Mouse (Mus musculus) neural tube, embryonic 11.5 days (tissue): ENCODE results near the gene Rtn1. TPM values are rescaled to one million over a fixed set of nuclear protein-coding genes. Genes with fewer than 3 reads are reported as not detected.

ENCODE experiments used
- ATAC-seq: fragments of 200-750 bp; cut with Nextera tagmentation; 2 replicates; pipeline ENCODE4 v1.8.0; 2017; ENCODE audit warnings: moderate number of reproducible peaks, mild to moderate bottlenecking, moderate TSS enrichment, moderate library complexity; ENCODE audit not compliant: insufficient read depth, low FRiP score, low TSS enrichment
- DNase-seq: peaks from one replicate; pipeline ENCODE4 v3.0.0-alpha.2; 2015; ENCODE audit warnings: low spot score
- H3K27ac ChIP-seq: fragments of 300-500 bp; sonication (generic); 2 replicates; pipeline ENCODE4 v1.5.1; 2014; ENCODE audit warnings: low read depth, mild to moderate bottlenecking, low read length
- H3K27me3 ChIP-seq: fragments of 300-500 bp; sonication (generic); 2 replicates; pipeline ENCODE4 v1.6.1; 2014; ENCODE audit warnings: mild to moderate bottlenecking, low read length, mixed read lengths; ENCODE audit not compliant: control insufficient read depth, insufficient read depth
- H3K36me3 ChIP-seq: fragments of 300-500 bp; sonication (generic); 2 replicates; pipeline ENCODE4 v1.6.1; 2014; ENCODE audit warnings: mild to moderate bottlenecking, low read length, moderate library complexity, mixed read lengths; ENCODE audit not compliant: control insufficient read depth, insufficient read depth
- H3K4me1 ChIP-seq: fragments of 300-500 bp; sonication (generic); 2 replicates; pipeline ENCODE4 v1.6.1; 2014; ENCODE audit warnings: low read length, mixed read lengths; ENCODE audit not compliant: control insufficient read depth, insufficient read depth
- H3K4me2 ChIP-seq: fragments of 300-500 bp; sonication (generic); 2 replicates; pipeline ENCODE4 v1.6.1; 2014; ENCODE audit warnings: low read depth, mild to moderate bottlenecking, moderate library complexity
- H3K4me3 ChIP-seq: fragments of 300-500 bp; sonication (generic); 2 replicates; pipeline ENCODE4 v1.5.1; 2014; ENCODE audit warnings: low read depth, low read length
- H3K9ac ChIP-seq: fragments of 300-500 bp; sonication (generic); 2 replicates; pipeline ENCODE4 v1.6.1; 2014; ENCODE audit warnings: mild to moderate bottlenecking, low read length
- H3K9me3 ChIP-seq: fragments of 300-500 bp; sonication (generic); 2 replicates; pipeline ENCODE4 v1.6.1; 2016; ENCODE audit warnings: low read length; ENCODE audit not compliant: control insufficient read depth
- WGBS: fragments of 180-500 bp; shearing (Covaris S2); extraction: QIAGEN DNeasy Blood & Tissue Kit; methylation state at CpG from one replicate; pipeline ENCODE4 v1.1.7; 2014; 5-methylcytosine and 5-hydroxymethylcytosine counted together
- polyA plus RNA-seq: library from polyadenylated mRNA; unstranded; fragments of >200 nt; fragmentation: Nextera tagmentation; extraction: Ambion mirVana; gene quantifications from 2 replicates; pipeline ENCODE4 v1.2.1, GENCODE M21; 2014

The Rtn1 gene
- polyA plus RNA-seq, 1 experiment from 2014 or later = 504 TPM

- Histone ChIP-seq H3K27ac (no peak overlapping the region), H3K4me2 (no peak overlapping the region), H3K4me3 (no peak overlapping the region), H3K27me3 (no peaks in the 10 kb centered on the region), H3K4me1 (no peaks in the 10 kb centered on the region), H3K9ac (no peak overlapping the region), H3K36me3 (no peaks in the 10 kb centered on the region), H3K9me3 (no peaks in the 10 kb centered on the region)
- no peak for DNase-seq
- 88% methylated on average over 14 of the region's 14 CpGs for WGBS
- ATAC-seq = no peak
Observed at GRCm38 (mm10) chr12:72389377-72390103, 19.3 kb downstream of the Rtn1 start.

GRCm38 (mm10) chr12:72388835-72389234 lies 20.0 kb downstream of the Rtn1 start:
- no peak for ATAC-seq
- Histone ChIP-seq H3K9me3 (no peaks in the 10 kb centered on the region), H3K4me1 (no peaks in the 10 kb centered on the region), H3K4me2 (no peak overlapping the region), H3K27me3 (no peaks in the 10 kb centered on the region), H3K4me3 (no peak overlapping the region), H3K9ac (no peak overlapping the region), H3K27ac (no peak overlapping the region), H3K36me3 (no peaks in the 10 kb centered on the region)
- WGBS = 89% methylated on average over 5 of the region's 5 CpGs
- DNase-seq = no peak

GRCm38 (mm10) chr12:72388135-72388534 lies 20.7 kb downstream of the Rtn1 start:
- H3K4me1 ChIP-seq = no peaks in the 10 kb centered on the region
- H3K9me3 ChIP-seq = no peaks in the 10 kb centered on the region
- H3K27me3 ChIP-seq = no peaks in the 10 kb centered on the region
- no peak for ATAC-seq
- WGBS = 91% methylated on average over 6 of the region's 6 CpGs
- no peak overlapping the region for H3K4me2 ChIP-seq
- H3K9ac ChIP-seq = no peak overlapping the region
- DNase-seq = no peak
- H3K4me3 ChIP-seq = no peak overlapping the region
- H3K36me3 ChIP-seq = no peaks in the 10 kb centered on the region
- H3K27ac ChIP-seq = no peak overlapping the region

- 88% methylated on average over 5 of the region's 5 CpGs for WGBS
- H3K4me2 ChIP-seq = no peak overlapping the region
- H3K4me3 ChIP-seq = no peak overlapping the region
- H3K4me1 ChIP-seq = peaks cover 22% of the 10 kb centered on the region
- ATAC-seq (no peak), DNase-seq (no peak)
- no peaks in the 10 kb centered on the region for H3K27me3 ChIP-seq
- no peaks in the 10 kb centered on the region for H3K9me3 ChIP-seq
- H3K9ac ChIP-seq = no peak overlapping the region
- H3K27ac ChIP-seq = no peak overlapping the region
- H3K36me3 ChIP-seq = no peaks in the 10 kb centered on the region
Observed at GRCm38 (mm10) chr12:72376309-72376708, 32.5 kb downstream of the Rtn1 start.

GRCm38 (mm10) chr12:72374823-72375225 lies 34.0 kb downstream of the Rtn1 start:
- H3K9me3 ChIP-seq = no peaks in the 10 kb centered on the region
- WGBS = 39% methylated on average over 11 of the region's 11 CpGs
- H3K27me3 ChIP-seq = no peaks in the 10 kb centered on the region
- peak; percentile 71 for DNase-seq
- H3K9ac ChIP-seq = peak overlapping the region; percentile 55
- H3K36me3 ChIP-seq = no peaks in the 10 kb centered on the region
- peaks cover 22% of the 10 kb centered on the region for H3K4me1 ChIP-seq
- ATAC-seq = peak; percentile 46
- peak overlapping the region; percentile 1; the same call in 1 of the 2 replicates for H3K4me3 ChIP-seq
- peak overlapping the region; percentile 93 for H3K27ac ChIP-seq
- H3K4me2 ChIP-seq = peak overlapping the region; percentile 41

- Histone ChIP-seq H3K4me3 (no peak overlapping the region), H3K9ac (peak overlapping the region; percentile 55)
- WGBS = 33% methylated on average over 17 of the region's 17 CpGs
Observed at GRCm38 (mm10) chr12:72373916-72374615, 34.8 kb downstream of the Rtn1 start.

GRCm38 (mm10) chr12:72370081-72370480 lies 38.8 kb downstream of the Rtn1 start:
- Histone ChIP-seq H3K4me3 (no peak overlapping the region), H3K9ac (no peak overlapping the region), H3K4me2 (no peak overlapping the region), H3K9me3 (no peaks in the 10 kb centered on the region), H3K36me3 (no peaks in the 10 kb centered on the region), H3K27ac (no peak overlapping the region), H3K4me1 (peaks cover 23% of the 10 kb centered on the region), H3K27me3 (no peaks in the 10 kb centered on the region)
- no peak for DNase-seq
- WGBS = 68% methylated on average over 5 of the region's 5 CpGs
- ATAC-seq = no peak

More at GRCm38 (mm10) chr12:72373916-72374615, 34.8 kb downstream of the Rtn1 start:
- H3K27ac ChIP-seq = peak overlapping the region; percentile 93
- ATAC-seq (peak; percentile 79), DNase-seq (peak; percentile 83)
- H3K27me3 ChIP-seq = no peaks in the 10 kb centered on the region
- H3K36me3 ChIP-seq = no peaks in the 10 kb centered on the region
- H3K4me2 ChIP-seq = 0 out of 2 replicates have a peak overlapping the region, but pooled peaks have one; percentile 21
- H3K9me3 ChIP-seq = no peaks in the 10 kb centered on the region
- H3K4me1 ChIP-seq = peaks cover 22% of the 10 kb centered on the region

- WGBS = 57% methylated on average over 3 of the region's 3 CpGs
- Histone ChIP-seq H3K9ac (no peak overlapping the region), H3K9me3 (no peaks in the 10 kb centered on the region), H3K27ac (peak overlapping the region; percentile 47), H3K4me2 (no peak overlapping the region), H3K4me1 (peaks cover 5% of the 10 kb centered on the region), H3K27me3 (no peaks in the 10 kb centered on the region), H3K36me3 (no peaks in the 10 kb centered on the region), H3K4me3 (no peak overlapping the region)
- no peak for ATAC-seq
- DNase-seq = no peak
Observed at GRCm38 (mm10) chr12:72366763-72367162, 42.1 kb downstream of the Rtn1 start.

- H3K4me1 ChIP-seq = peaks cover 5% of the 10 kb centered on the region
Observed at GRCm38 (mm10) chr12:72366104-72366437, 42.8 kb downstream of the Rtn1 start.

More at GRCm38 (mm10) chr12:72366104-72366437, 42.8 kb downstream of the Rtn1 start:
- no peak overlapping the region for H3K4me3 ChIP-seq
- H3K27ac ChIP-seq = peak overlapping the region; percentile 47
- no peaks in the 10 kb centered on the region for H3K9me3 ChIP-seq
- H3K27me3 ChIP-seq = no peaks in the 10 kb centered on the region
- H3K4me2 ChIP-seq = no peak overlapping the region
- WGBS = no CpG with 5 or more reads among the region's 2 CpGs
- H3K36me3 ChIP-seq = no peaks in the 10 kb centered on the region
- no peak overlapping the region for H3K9ac ChIP-seq
- ATAC-seq (peak; percentile 75), DNase-seq (no peak)
